Mouse (Mus musculus): ENCODE results near the gene Klra17. TPM values are rescaled to one million over a fixed set of nuclear protein-coding genes. Genes with fewer than 3 reads are reported as not detected.

Gene Klra17
- polyA plus RNA-seq (2017; shearing (Covaris generic)), result not detected

DNA sequence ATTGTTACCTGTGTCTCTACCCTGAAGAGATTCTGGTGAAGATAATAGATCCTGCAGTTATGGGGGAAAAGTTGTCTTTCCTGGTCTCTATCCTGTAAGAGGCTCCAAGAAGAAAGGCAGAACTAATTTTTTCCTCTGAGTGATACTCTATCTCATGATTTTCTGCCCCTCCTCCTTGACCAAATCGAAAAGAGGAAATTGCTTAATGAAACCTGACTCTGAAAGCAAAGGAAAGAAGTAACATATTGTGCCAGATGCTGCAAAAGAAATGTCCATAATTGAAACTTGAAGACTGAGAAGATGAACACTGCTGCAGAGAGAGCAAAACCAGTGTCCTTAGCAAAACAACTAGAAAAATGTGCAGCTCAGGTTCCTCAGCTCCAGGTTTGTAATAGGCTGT lies at the start of gene Klra17:
Gene Klra17, minus strand, starts transcription at position 124 of the 400 bp plus-strand sequence.

DNA sequence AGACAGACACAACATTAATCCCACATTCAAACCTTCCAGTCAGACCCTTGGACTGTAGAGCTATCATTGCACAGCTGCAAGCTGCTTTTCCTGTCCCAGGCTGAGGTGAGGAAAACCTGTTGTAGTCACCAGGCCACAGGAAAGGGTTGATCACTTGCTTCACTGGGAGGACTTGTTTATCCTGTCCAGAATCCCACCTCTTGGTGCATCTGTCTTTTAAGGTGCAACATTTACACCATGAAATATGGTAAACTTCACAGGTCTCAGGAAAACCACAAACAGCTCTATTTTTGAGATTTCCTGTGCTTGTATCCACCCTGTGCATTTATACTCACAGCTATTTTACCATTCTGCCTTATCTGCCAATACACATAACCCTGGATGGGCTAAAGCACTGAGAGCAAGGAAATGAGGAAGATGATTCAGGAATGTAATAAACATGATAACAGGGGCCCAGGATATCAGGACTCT lies 41.0 kb upstream of the Klra17 start, which contains the start of gene Klra5:
Gene Klra5, minus strand, starts transcription at position 175 of the 471 bp plus-strand sequence.

DNA sequence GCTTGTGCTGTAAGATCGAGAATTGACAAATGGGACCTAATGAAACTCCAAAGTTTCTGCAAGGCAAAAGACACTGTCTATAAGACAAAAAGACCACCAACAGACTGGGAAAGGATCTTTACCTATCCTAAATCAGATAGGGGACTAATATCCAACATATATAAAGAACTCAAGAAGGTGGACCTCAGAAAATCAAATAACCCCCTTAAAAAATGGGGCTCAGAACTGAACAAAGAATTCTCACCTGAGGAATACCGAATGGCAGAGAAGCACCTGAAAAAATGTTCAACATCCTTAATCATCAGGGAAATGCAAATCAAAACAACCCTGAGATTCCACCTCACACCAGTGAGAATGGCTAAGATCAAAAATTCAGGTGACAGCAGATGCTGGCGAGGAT lies 14.1 kb downstream of the Klra17 start, which contains the start of gene Gm17631:
Gene Gm17631, plus strand, starts transcription at position 301 of the 400 bp plus-strand sequence.

DNA sequence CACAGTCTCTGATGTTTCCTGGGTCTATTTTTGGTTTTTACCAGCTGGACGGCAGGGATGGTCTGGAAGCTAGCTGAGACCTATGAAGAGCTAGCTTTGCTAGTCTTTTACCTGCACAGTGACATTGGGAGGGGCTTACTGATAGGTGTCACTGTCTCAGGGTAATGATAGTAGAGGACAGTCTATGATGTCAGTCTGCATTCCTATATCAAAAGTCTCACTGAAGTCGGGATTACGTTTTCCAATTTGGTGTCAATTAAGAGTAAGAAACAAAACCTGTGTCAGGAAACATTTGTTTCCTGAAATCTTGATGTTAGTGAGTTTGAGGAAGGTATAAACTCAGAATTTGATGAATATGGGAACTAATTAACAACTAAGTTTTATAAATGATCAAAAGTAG lies 92.3 kb downstream of the Klra17 start, which contains the start of gene Gm156:
Gene Gm156, minus strand, starts transcription at position 101 of the 400 bp plus-strand sequence.

Other genes with a start within 250 kb of the Klra17 start
- gene Klrc3, start 233.3 kb downstream of the Klra17 start, polyA plus RNA-seq (2017; shearing (Covaris generic)), result not detected
- not detected for gene Klrc2, start 216.0 kb downstream of the Klra17 start, polyA plus RNA-seq (2017; shearing (Covaris generic))
- gene Klrc1, start 197.7 kb downstream of the Klra17 start, polyA plus RNA-seq (2017; shearing (Covaris generic)), result 0.17 TPM
- not detected for gene Klri1, start 159.5 kb downstream of the Klra17 start, polyA plus RNA-seq (2017; shearing (Covaris generic))
- not detected for gene Klri2, start 136.2 kb downstream of the Klra17 start, polyA plus RNA-seq (2017; shearing (Covaris generic))
- not detected for gene Gm156, start 92.4 kb downstream of the Klra17 start, polyA plus RNA-seq (2017; shearing (Covaris generic))
- not detected for gene Gm17631, start 14.0 kb downstream of the Klra17 start, polyA plus RNA-seq (2017; shearing (Covaris generic))
- not detected for gene Klra5, start 41.0 kb upstream of the Klra17 start, polyA plus RNA-seq (2017; shearing (Covaris generic))
- gene Klra6, start 150.3 kb upstream of the Klra17 start, polyA plus RNA-seq (2017; shearing (Covaris generic)), result not detected
- gene Klra4, start 190.6 kb upstream of the Klra17 start, polyA plus RNA-seq (2017; shearing (Covaris generic)), result not detected